Mouse (Mus musculus) small intestine, adult 2 months (tissue): ENCODE data around the gene Col4a2.

Experiments
- CTCF ChIP-seq: fragments of 200-500 bp; IDR thresholded peaks from 2 replicates; pipeline ENCODE4 v1.5.1; 2012; ENCODE audit warnings: low read depth, mild to moderate bottlenecking, control low read depth, inconsistent platforms, low read length, moderate library complexity, mixed read lengths; ENCODE audit not compliant: insufficient replicate concordance, insufficient read length; ENCODE audit errors: extremely low read depth
- POLR2A ChIP-seq: fragments of 200-500 bp; IDR thresholded peaks from 2 replicates; pipeline ENCODE4 v1.6.1; 2012; ENCODE audit warnings: low read depth, mild to moderate bottlenecking, control low read depth, inconsistent platforms, low read length, moderate library complexity

- TF ChIP-seq POLR2A (no peak), CTCF (no peak)
Measured at GRCm38 (mm10) chr8:11382933-11383332, 70.3 kb downstream of the Col4a2 start.
